Comparison of ENCODE assay signal across 10 mouse cellular contexts in the genomic region with DNA sequence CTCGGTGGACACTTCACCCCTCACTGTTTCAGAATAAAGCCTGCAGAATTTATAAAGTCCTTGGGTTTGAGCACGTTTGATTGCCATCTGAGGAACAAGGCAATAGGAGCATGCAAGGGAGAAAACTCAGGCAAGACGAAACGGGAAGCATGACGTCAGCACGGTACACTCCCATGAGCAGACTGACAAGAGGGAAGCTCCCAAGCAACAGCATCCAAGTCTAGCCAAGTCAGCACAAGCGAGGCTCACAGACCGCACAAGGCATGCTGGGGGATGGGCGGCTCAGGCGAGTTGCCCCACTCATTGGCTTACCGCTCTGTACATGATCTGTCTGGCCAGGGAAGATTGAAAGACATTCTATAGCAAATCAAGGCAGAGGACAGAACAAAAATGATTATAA. TPM values are rescaled to one million over a fixed set of nuclear protein-coding genes. Genes with fewer than 3 reads are reported as not detected.
DNase-seq lines count a peak whose midpoint lies in the region; ATAC-seq lines count a peak whose summit lies in the region.
"Had no signal": no experiment of that assay in that cellular context is flagged by ENCODE, and none has a peak within 500 bp of the region (broad histone marks: within the 10 kb centered on the region; RNA-seq: fewer than 3 reads in every experiment).

No protein-coding gene starts in this region.

- ATAC-seq in liver, embryonic 12.5 days, result no peak
- ATAC-seq in megakaryocyte, adult 5-6 weeks (ENCODE audit: poor library complexity, severe bottlenecking), result peak; percentile 51; the same call in 1 of the 2 replicates
- ATAC-seq in inflammation-experienced regulatory T-cells, adult 6 months, result no peak
- ATAC-seq: intestine, embryonic 15.5 days had no signal

- no peaks in the 10 kb centered on the region for H3K9me3 ChIP-seq in liver, embryonic 12.5 days (replicated peaks)
- H3K9me3 ChIP-seq: intestine, embryonic 15.5 days had no signal

- intact Hi-C loops in heart, postnatal 10 days (cut with DNase I), result no loop called here

- DNase-seq in liver, result peak; percentile 21
- DNase-seq in brain, adult 2 months (ENCODE audit: low read depth, low spot score), result peak; percentile 72
- DNase-seq in heart, postnatal 10 days, result peak; percentile 27 to 38
- no peak for DNase-seq in adrenal gland, postnatal 14 days
- DNase-seq: retina, postnatal 1 day; thymus, adult 18-20 months had no signal

- no peak overlapping the region for H3K9ac ChIP-seq in liver, embryonic 12.5 days
- H3K9ac ChIP-seq: intestine, embryonic 15.5 days had no signal

- 0 out of 2 replicates have a peak, but pooled peaks cover 4% of the 10 kb centered on the region for H3K4me1 ChIP-seq in liver, embryonic 12.5 days
- H3K4me1 ChIP-seq: intestine, embryonic 15.5 days had no signal

- H3K4me2 ChIP-seq in liver, embryonic 12.5 days, result no peak overlapping the region
- H3K4me2 ChIP-seq: intestine, embryonic 15.5 days had no signal

- no peaks in the 10 kb centered on the region for H3K27me3 ChIP-seq in liver, embryonic 12.5 days (replicated peaks)
- H3K27me3 ChIP-seq: intestine, embryonic 15.5 days had no signal

- WGBS in liver, embryonic 12.5 days (ENCODE audit: insufficient replicate concordance), result 65% methylated on average over 11 of the region's 11 CpGs

- H3K4me3 ChIP-seq in liver, embryonic 12.5 days, result no peak overlapping the region
- H3K4me3 ChIP-seq: intestine, embryonic 15.5 days had no signal

- peaks cover 68% of the 10 kb centered on the region for H3K36me3 ChIP-seq in liver, embryonic 12.5 days

- no peak overlapping the region for H3K27ac ChIP-seq in liver, embryonic 12.5 days
- H3K27ac ChIP-seq: intestine, embryonic 15.5 days had no signal

RNA-seq across cellular contexts. Expression of gene Nit2, which starts 14.0 kb away (rescaled TPM):
- 42.5 and 42.6 TPM in 2 replicates for polyA plus RNA-seq in liver, embryonic 12.5 days (2016; fragmentation: Nextera tagmentation; extraction: Ambion mirVana)
- total RNA-seq in heart, postnatal 10 days (2021), result 10 to 100 TPM; 33.4 to 34.8 TPM
- total RNA-seq in megakaryocyte, adult 5-6 weeks (2015), result 17.1 and 17.6 TPM in 2 replicates
- 11.5 and 13.3 TPM in 2 replicates for total RNA-seq in megakaryocyte, adult 5-6 weeks (2017)
- 10 to 100 TPM; 28.0 to 37.5 (median 37.5) TPM for polyA plus RNA-seq in inflammation-experienced regulatory T-cells, adult 6 months (2017; shearing (Covaris generic))
- total RNA-seq in adrenal gland, postnatal 14 days (2021), result 72.4 and 79.7 TPM in 2 replicates

RNA-seq across cellular contexts. Expression of gene Tbc1d23, which starts 50.1 kb away (rescaled TPM):
- polyA plus RNA-seq in liver, embryonic 12.5 days (2016; fragmentation: Nextera tagmentation; extraction: Ambion mirVana), result 7.5 and 8.2 TPM in 2 replicates
- 10 to 100 TPM; 31.6 to 35.2 TPM for total RNA-seq in heart, postnatal 10 days (2021)
- 60.3 and 71.3 TPM in 2 replicates for total RNA-seq in megakaryocyte, adult 5-6 weeks (2015)
- total RNA-seq in megakaryocyte, adult 5-6 weeks (2017), result 69.3 and 70.1 TPM in 2 replicates
- 10 to 100 TPM; 19.6 to 46.0 (median 28.1) TPM for polyA plus RNA-seq in inflammation-experienced regulatory T-cells, adult 6 months (2017; shearing (Covaris generic))
- total RNA-seq in adrenal gland, postnatal 14 days (2021), result 35.4 and 40.6 TPM in 2 replicates

RNA-seq across cellular contexts. Expression of gene Tomm70a, which starts 59.7 kb away (rescaled TPM):
- 50.7 and 51.2 TPM in 2 replicates for polyA plus RNA-seq in liver, embryonic 12.5 days (2016; fragmentation: Nextera tagmentation; extraction: Ambion mirVana)
- total RNA-seq in heart, postnatal 10 days (2021), result 10 to 100 TPM; 56.7 to 58.4 TPM
- total RNA-seq in megakaryocyte, adult 5-6 weeks (2015), result 32.9 and 33.7 TPM in 2 replicates
- total RNA-seq in megakaryocyte, adult 5-6 weeks (2017), result 27.1 and 32.0 TPM in 2 replicates
- polyA plus RNA-seq in inflammation-experienced regulatory T-cells, adult 6 months (2017; shearing (Covaris generic)), result 10 to 100 TPM; 10.8 to 14.7 (median 11.7) TPM
- 61.4 and 66.0 TPM in 2 replicates for total RNA-seq in adrenal gland, postnatal 14 days (2021)
